Mouse (Mus musculus) right cerebral cortex, adult 18-20 months (tissue): ENCODE results near the gene Irf8.

Source experiments
- DNase-seq: peaks from one replicate; pipeline ENCODE4 v3.0.0; 2022; ENCODE audit warnings: mixed read lengths

Gene Irf8

GRCm38 (mm10) chr8:120735770-120736481, at the start of gene Irf8:
Gene Irf8, plus strand, starts transcription at chr8:120736358.
- peak; percentile 79 for DNase-seq

- no peak for DNase-seq
These were observed 49.6 kb upstream of the Irf8 start for GRCm38 (mm10) chr8:120686576-120686975.

- no peak for DNase-seq
These were observed 48.4 kb upstream of the Irf8 start for GRCm38 (mm10) chr8:120687786-120688185.

- DNase-seq = no peak
These were observed 47.6 kb upstream of the Irf8 start for GRCm38 (mm10) chr8:120688511-120688910.

GRCm38 (mm10) chr8:120692934-120693333, 43.2 kb upstream of the Irf8 start:
- DNase-seq = no peak

GRCm38 (mm10) chr8:120693861-120694493, 42.2 kb upstream of the Irf8 start:
- no peak for DNase-seq

GRCm38 (mm10) chr8:120696401-120697153, 39.6 kb upstream of the Irf8 start:
- no peak for DNase-seq

- DNase-seq = no peak
These were observed 38.8 kb upstream of the Irf8 start for GRCm38 (mm10) chr8:120697154-120697978.

- no peak for DNase-seq
These were observed 38.2 kb upstream of the Irf8 start for GRCm38 (mm10) chr8:120697979-120698272.

GRCm38 (mm10) chr8:120698426-120698825, 37.7 kb upstream of the Irf8 start:
- no peak for DNase-seq

- DNase-seq = no peak
These were observed 37.1 kb upstream of the Irf8 start for GRCm38 (mm10) chr8:120699079-120699478.

GRCm38 (mm10) chr8:120699565-120699964, 36.6 kb upstream of the Irf8 start:
- DNase-seq = no peak

GRCm38 (mm10) chr8:120700053-120700452, 36.1 kb upstream of the Irf8 start:
- DNase-seq = no peak

GRCm38 (mm10) chr8:120701758-120702465, 34.2 kb upstream of the Irf8 start:
- DNase-seq = peak; percentile 51

GRCm38 (mm10) chr8:120704203-120704602, 32.0 kb upstream of the Irf8 start:
- no peak for DNase-seq

GRCm38 (mm10) chr8:120705163-120705562, 31.0 kb upstream of the Irf8 start:
- DNase-seq = no peak

- no peak for DNase-seq
These were observed 30.0 kb upstream of the Irf8 start for GRCm38 (mm10) chr8:120706193-120706592.

- DNase-seq = no peak
These were observed 27.0 kb upstream of the Irf8 start for GRCm38 (mm10) chr8:120709176-120709575.

GRCm38 (mm10) chr8:120715200-120715599, 21.0 kb upstream of the Irf8 start:
- DNase-seq = no peak

GRCm38 (mm10) chr8:120715996-120716680, 20.0 kb upstream of the Irf8 start:
- DNase-seq = no peak

- no peak for DNase-seq
These were observed 16.4 kb upstream of the Irf8 start for GRCm38 (mm10) chr8:120719586-120720236.
